In genomic region chr12:108064396-108064998, GRCm38 (mm10) we compare ENCODE assay signal across 15 mouse cellular contexts.
A peak's percentile ranks its signal among the peaks of the same experiment; 100 is the strongest.
DNase-seq lines count a peak whose midpoint lies in the region; ATAC-seq and TF ChIP-seq lines count a peak whose summit lies in the region.
"Had no signal": no experiment of that assay in that cellular context is flagged by ENCODE, and none has a peak within 500 bp of the region (broad histone marks: within the 10 kb centered on the region; RNA-seq: fewer than 3 reads in every experiment).

No protein-coding gene starts in this region.

- TF ChIP-seq CTCF in left cerebral cortex, adult 2 months (IDR thresholded peaks at IDR 0.05), result no peak

- H3K27ac ChIP-seq in left cerebral cortex, adult 2 months, result no peak overlapping the region
- H3K27ac ChIP-seq: embryonic facial prominence, embryonic 12.5 days; heart, adult 2 months; liver, embryonic 15.5 days had no signal

- intact Hi-C loops in left cerebral cortex, postnatal 4 days (cut with DNase I), result no loop called here
- intact Hi-C loops in left cerebral cortex, adult 2 months (cut with DNase I), result no loop called here

- no peak overlapping the region for H3K4me3 ChIP-seq in left cerebral cortex, adult 2 months
- H3K4me3 ChIP-seq: embryonic facial prominence, embryonic 12.5 days; heart, adult 2 months; liver, embryonic 15.5 days had no signal

- no peak for ATAC-seq in activated CD4-positive, CD25-positive, alpha-beta regulatory T cell, adult 4 months
- ATAC-seq: CD4-positive, CD25-positive, alpha-beta regulatory T cell, adult 4 months had no signal

- DNase-seq in left cerebral cortex, postnatal 4 days, result peak; percentile 37
- DNase-seq in left cerebral cortex, adult 2 months (ENCODE audit: extremely low spot score in 1 of 2, low spot score in 2 of 2), result no peak
- DNase-seq in Muller cell, postnatal 12 days (ENCODE audit: inconsistent ontology term), result peak; percentile 45
- DNase-seq in cerebellum, postnatal 10 days, result peak; percentile 53 to 56
- DNase-seq in forelimb bud, embryonic 11.5 days (ENCODE audit: low read depth, low spot score), result peak; percentile 57
- no peak for DNase-seq in adrenal gland, postnatal 14 days
- DNase-seq in retina, embryonic 14.5 days (ENCODE audit: low spot score), result no peak
- DNase-seq: heart, adult 2 months; heart, postnatal 10 days; lung, postnatal 14 days; thymus, adult 2 months had no signal

Comparison
In these comparisons a context has a peak if more than half of its experiments do, and no peak if none do; other contexts are left out.
1. DNase-seq: peak in left cerebral cortex, postnatal 4 days (single experiment), Muller cell, postnatal 12 days (single experiment), cerebellum, postnatal 10 days (2 of 2) and forelimb bud, embryonic 11.5 days (single experiment); none in left cerebral cortex, adult 2 months (0 of 2), adrenal gland, postnatal 14 days (single experiment) and retina, embryonic 14.5 days (single experiment).